Mouse (Mus musculus) right cerebral cortex, postnatal 10 days (tissue): ENCODE results near the gene Gm17651.

ENCODE experiments used
- DNase-seq, 2 experiments: peaks; one replicate each; pipeline ENCODE4 v3.0.0; 2021; ENCODE audit warnings: low spot score in 2 of 2

Gm17651 gene

GRCm38 (mm10) chr3:97674644-97675110 is at the start of gene Gm17651:
Gene Gm17651, minus strand, starts transcription at chr3:97674694.
- no peak for DNase-seq

DNA sequence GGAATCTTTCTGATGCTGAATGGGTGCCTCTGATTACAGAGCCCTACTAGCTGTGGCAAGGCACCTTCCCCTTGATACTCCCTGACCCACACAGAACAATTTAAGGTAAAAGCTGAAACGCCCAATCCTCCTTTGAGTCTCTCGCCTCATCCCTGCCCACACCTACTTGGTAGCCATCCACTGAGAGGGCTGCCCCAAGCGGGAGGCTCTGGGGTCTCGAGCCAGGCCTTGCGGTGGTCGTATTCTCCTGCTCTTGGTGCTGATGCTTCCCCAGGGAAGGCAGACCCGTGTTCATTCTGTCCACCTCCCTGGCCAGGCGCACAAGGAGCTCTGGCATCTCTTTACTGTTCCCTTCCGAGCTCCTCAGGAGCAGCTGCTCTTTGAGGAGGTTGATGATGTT is 44.6 kb upstream of the Gm17651 start:
- no peak for DNase-seq

DNA sequence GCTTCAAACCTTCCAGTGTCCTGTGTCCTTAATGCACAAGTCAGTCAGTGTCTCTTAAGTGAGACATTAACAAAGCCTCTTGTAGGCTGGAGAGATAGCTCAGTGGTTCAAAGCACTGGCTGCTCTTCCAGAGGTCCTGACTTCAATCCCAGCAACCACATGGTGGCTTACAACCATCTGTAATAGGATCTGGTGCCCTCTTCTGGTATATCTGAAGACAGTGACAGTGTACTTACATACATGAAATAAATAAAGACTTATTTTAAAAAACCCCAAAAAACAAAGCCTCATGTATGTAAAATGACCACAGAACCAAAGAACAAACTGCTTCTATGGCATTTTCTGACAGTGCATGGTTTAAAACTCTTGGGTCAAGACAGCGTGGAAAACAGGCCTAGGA is 41.4 kb upstream of the Gm17651 start:
- DNase-seq = no peak

- no peak for DNase-seq
These were observed 36.4 kb upstream of the Gm17651 start for GRCm38 (mm10) chr3:97710881-97711280.

- DNase-seq = no peak
These were observed 35.6 kb upstream of the Gm17651 start for GRCm38 (mm10) chr3:97710134-97710533.

DNA sequence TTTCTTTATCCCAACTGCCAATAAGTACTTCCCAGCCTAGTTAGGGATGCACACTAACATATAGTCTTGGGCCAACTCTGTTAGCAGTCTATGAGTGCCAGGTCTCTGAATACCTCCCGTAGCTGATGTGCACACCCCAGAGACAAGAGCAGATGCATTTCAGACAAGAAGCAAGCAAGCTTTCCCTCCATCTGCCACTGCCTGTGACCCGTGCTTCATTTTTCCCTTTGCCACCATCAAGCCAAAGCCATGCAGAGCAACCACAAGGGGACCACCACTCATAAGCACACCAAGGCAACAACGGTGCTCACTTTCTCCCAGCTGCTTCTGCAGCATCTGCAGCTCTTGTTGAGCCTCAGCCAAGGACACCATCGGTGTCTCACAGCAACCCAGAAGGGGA is 32.1 kb upstream of the Gm17651 start:
- no peak for DNase-seq

- DNase-seq = no peak
These were observed 31.0 kb upstream of the Gm17651 start for GRCm38 (mm10) chr3:97705508-97705907.

DNA sequence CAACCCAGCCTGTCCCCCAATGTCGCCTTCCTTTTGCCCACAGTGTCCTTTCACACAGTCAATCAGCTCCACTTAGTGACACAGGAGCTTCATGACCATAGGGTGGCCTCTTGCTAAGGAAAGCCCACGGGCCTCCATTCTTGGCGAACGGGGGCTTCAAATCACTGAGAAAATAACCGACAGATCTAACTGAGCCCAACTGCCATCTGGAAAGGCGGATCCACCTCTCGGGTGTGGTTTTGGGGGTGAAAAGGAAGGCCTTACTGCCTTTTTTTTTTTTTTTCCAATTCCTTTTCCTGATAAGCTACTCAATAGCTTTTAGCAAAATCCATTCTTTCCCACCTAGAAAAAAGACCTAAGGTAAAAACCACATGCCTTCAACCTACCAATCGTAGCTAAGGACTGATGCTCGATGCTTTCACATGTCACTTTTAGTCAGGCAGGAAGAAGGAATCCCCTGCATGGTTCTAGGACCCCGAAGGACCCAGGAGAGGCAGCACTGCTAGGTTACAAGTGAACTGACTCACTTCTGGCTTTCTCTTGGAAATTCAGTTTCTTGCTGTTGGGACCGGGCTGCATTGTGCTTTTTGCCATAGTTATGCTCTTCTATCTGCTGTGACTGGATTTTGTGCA is 28.1 kb upstream of the Gm17651 start:
- no peak for DNase-seq

DNA sequence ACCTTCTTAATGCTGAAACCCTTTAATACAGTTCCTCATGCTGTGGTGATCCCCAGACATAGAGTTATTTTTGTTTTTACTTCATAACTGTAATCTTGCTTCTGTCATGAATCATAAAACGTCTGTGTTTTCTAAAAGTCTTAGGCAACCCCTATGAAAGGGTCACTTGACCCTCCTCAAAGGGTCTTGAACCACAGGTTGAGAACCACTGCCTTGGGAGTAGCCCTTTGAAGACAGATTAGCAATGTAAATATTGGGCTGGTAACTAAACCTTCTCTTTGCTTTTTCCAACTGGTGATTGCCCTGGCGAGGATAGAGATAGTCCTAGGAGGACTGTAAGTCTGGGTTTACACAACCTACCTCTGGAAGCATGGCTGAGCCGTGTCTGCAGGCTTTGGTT is 26.7 kb upstream of the Gm17651 start:
- no peak for DNase-seq

- DNase-seq = no peak
These were observed 24.6 kb upstream of the Gm17651 start for GRCm38 (mm10) chr3:97699061-97699460.

- no peak for DNase-seq
These were observed 22.8 kb upstream of the Gm17651 start for GRCm38 (mm10) chr3:97697291-97697690.

DNA sequence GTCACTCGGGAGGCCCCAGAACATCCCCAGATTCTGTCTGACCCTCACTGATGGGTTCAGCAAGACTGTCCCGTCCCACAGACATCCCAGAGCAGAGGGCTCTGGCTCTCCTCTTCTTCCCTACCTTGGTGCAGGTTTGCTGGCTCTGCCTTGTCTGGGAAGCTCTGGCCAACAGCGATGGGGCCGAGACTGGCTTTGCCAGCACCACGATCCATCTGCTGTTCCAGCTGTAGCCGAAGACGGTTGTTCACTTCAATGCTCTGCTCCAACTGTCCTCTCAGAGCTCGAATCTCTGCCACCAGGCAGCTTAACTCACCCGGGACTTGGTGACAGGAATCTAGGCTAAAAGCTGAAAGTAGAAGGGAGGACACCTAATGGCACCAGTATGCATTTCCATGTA is 22.4 kb upstream of the Gm17651 start:
- no peak for DNase-seq

- DNase-seq = no peak
These were observed 19.3 kb upstream of the Gm17651 start for GRCm38 (mm10) chr3:97693806-97694205.

DNA sequence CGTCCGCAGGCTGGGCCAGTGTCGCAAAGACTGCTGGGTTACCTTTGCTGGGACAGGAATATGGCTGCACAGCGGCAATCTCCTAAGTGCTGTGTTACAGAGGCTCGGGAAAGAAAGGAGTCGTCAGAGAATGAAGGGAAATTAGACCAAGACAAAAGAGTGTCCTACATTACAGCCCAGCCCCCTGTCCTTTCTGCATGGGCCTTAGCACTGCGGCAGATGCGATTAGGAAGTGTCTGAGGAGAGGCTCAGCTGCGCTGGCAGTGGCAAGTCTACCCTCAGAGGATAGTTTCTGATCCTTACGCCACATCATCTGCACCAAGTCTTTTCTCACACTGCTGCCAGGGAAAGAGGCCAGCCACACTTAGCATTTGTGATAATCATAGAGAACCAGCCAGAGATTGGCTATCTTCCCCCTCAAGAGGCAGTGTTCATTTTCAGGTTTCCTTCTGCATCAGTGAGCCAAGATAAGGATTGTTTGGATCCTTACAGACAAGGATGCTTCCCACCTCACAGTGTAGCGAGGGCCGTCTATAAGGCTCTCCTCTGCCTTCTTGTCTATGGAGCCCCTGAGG is 17.0 kb upstream of the Gm17651 start:
- peak in 1 of 2 experiments; percentile 54 for DNase-seq

DNA sequence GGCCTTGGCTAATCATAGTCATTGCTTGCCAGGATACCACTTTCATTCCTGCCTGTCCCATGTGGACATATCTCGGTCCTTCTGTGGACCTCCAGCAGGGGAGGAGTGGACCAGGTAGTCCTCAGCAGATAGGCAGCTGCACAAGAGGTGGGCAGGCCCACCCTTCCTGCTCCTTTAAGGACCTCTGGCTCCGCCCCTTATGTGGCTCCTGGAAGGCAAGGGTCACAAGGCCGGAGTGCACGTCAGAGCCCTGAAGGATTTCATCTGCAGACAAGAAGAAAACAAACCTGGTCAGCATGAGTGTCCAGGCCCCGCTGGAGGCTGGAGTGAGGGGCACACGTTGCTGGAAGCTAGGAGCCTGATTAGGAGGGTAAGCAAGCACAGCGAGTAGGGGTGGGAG is 16.1 kb upstream of the Gm17651 start:
- DNase-seq = no peak

GRCm38 (mm10) chr3:97689289-97689688 is 14.8 kb upstream of the Gm17651 start:
- no peak for DNase-seq

GRCm38 (mm10) chr3:97686372-97687117 is 12.1 kb upstream of the Gm17651 start:
- DNase-seq = no peak

GRCm38 (mm10) chr3:97683560-97684195 is 9.2 kb upstream of the Gm17651 start:
- no peak for DNase-seq

DNA sequence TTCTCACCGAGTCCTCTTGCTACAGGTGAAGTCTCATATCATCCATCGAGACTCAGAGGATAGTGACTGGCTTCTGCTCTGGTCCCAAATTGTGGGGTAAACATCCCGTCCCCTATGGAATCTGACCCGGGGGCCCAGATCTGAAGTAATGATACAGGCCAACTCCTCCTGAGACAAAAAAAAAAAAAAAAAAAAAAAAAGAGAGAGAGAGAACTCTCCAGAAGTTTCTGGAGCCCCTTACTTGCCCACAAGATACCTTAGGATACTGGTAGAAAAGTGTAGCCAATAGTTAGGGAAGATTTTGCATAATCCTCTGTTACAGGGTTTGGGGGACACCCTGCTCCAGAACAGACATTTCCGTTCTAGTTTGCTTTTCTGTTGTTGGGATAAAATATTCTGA is 8.1 kb upstream of the Gm17651 start:
- DNase-seq = no peak

DNA sequence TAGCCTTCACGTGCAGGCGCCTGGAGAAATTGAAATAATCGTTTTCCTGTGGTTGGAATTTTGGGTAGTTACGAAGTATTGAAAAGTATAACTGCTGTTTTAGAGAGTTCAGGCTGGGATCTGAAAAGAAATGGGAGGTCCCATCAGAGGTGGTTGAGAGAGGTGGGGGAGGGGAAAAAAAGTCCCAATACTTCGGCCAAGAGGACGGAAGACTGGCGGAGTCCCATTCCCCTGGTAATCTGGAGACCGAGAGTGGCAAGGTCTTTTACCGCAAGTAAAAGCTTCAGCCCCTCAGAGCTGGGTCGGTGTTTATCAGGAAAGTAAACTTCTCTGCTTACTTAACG is 7.6 kb upstream of the Gm17651 start:
- DNase-seq = no peak

DNA sequence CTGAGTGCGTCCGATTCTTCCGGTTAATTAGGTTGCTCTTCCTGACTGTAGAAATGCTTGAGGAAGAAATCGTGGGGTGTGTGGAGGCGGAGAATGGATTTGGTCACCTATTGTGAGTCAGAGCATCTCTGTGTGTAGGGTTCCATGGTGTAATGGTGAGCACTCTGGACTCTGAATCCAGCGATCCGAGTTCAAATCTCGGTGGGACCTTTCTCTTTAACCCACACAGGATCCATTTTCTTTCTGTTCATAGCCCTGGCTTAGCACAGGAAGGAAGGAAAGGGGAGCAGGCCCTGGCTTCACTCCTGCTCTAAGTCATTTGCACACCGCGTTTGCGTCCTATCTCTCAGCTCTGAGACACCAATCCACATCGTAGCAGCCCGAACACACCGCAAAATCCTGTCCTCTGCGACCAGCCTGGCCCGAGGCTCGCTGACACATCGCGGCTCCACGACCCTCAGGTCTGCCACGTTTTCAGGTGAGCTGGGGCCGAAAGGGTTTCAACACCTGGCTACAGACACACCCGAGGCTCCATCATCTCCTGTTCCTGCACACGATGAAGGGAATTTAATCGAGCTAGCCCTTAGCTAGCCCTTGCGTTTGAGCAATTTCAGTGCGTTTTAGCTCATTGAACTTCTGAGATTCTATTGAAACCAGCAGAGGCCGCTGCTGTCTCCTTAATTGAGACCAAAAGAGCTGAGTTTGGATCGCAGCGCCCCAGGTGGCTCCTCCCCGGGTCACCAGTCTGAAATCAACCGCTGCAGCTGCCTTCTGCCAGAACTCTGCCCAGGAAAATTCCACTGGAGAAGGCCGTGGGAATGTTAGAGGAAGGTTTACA is 7.0 kb upstream of the Gm17651 start:
- DNase-seq = peak; percentile 78 to 80
